Mouse (Mus musculus) thymus, postnatal 0 days (tissue): ENCODE data around the gene Zfp618. TPM values are rescaled to one million over a fixed set of nuclear protein-coding genes. Genes with fewer than 3 reads are reported as not detected.

Experiments used
- DNase-seq: peaks from one replicate; pipeline ENCODE4 v3.0.0-alpha.2; 2015; ENCODE audit warnings: low spot score
- polyA plus RNA-seq: library from polyadenylated mRNA; unstranded; fragments of >200 nt; fragmentation: Nextera tagmentation; extraction: Ambion mirVana; gene quantifications from 2 replicates; pipeline ENCODE4 v1.2.1, GENCODE M21; 2015

Gene Zfp618
- polyA plus RNA-seq, 1 experiment from 2014 or later, result 1.7 TPM

DNA sequence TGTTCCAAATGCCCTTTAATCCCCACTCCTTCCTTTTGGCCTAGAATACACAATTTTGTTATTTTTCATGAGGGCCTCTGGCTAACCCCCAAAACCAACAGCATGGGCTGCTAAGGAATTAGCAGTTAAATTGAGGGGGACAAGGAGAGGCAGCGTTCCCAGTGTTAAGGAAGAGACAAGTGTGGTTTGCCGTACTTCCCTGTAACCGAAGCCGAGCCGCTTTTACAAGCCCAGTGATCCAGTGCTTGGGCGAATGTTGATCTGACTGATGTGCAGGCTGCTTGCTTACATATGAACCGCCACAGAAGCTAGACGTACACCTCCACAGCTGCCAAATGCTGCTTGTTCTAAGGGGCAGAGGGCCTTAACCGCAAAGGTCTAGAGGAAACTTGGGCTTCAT lies 99.5 kb downstream of the Zfp618 start:
- no peak for DNase-seq

DNA sequence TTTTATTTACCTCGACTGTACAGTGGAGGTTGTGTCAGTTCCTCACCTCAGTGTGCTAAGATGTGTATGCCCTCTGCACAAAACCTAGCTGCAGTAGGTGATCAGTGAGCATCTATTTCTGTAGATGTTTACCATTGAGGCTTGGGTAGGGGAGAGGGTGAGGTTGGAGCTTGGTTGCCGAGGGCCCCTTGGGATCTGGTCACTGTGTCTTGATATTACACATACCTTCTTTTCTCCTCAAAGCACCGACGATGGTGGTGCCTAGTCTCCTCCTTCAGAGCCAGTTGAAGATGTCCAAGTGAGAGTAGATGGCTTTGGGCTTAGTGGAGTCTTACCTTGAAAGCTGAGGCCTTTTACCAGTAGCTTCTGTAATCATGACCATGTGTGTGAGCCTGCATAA lies 101.4 kb downstream of the Zfp618 start:
- DNase-seq, result no peak

DNA sequence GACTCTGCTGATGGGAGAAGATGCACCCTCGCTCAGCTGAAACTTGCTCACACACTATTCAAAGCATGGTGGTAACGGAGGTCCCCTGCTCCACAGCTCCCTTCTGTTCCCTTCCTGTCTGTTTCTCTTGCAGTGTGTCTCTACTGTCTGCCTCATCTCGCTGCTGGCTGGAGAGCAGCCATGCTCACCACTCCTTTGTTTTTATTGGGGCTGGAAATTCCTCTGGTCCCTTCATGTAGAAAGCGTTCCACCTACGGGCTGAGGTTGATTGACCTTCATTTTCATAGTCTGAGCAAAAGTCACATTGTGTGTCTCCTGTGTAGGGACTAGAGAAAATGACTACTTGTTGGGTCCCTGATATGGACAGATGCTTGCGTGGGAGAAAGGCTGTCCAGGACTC lies 102.4 kb downstream of the Zfp618 start:
- DNase-seq, result no peak

DNA sequence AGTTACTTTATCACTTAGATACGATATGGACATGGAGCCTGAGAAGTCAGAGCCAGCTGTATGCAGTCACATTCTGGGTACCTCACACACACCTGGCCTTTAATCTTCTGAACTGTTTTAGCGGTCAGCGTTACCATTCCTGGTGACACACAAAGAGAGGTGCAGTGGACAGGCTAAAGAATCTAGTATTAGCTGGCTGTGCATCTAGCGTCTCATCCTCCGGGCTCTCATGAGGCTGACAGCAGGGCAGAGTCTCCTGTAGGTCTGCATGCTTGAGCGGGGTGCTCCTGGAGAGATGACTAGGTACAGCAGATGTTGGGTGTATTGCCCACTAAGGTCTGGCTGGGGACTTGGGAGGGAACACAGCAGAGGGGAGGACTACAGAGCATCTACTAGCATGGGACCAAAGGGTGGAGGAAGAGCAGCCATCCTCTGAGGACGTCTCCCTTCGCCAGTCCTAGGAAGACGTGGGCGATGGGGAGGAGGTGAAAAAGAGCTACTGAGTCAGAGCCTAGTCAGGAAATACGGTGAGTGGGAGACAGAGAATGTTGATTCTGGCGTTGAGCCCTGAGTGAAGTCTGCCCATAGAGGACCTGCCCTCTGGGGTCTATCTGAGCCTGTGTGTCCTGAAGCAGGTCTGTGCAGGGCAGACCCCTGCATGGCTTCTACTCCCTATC lies 103.3 kb downstream of the Zfp618 start:
- DNase-seq, result no peak

DNA sequence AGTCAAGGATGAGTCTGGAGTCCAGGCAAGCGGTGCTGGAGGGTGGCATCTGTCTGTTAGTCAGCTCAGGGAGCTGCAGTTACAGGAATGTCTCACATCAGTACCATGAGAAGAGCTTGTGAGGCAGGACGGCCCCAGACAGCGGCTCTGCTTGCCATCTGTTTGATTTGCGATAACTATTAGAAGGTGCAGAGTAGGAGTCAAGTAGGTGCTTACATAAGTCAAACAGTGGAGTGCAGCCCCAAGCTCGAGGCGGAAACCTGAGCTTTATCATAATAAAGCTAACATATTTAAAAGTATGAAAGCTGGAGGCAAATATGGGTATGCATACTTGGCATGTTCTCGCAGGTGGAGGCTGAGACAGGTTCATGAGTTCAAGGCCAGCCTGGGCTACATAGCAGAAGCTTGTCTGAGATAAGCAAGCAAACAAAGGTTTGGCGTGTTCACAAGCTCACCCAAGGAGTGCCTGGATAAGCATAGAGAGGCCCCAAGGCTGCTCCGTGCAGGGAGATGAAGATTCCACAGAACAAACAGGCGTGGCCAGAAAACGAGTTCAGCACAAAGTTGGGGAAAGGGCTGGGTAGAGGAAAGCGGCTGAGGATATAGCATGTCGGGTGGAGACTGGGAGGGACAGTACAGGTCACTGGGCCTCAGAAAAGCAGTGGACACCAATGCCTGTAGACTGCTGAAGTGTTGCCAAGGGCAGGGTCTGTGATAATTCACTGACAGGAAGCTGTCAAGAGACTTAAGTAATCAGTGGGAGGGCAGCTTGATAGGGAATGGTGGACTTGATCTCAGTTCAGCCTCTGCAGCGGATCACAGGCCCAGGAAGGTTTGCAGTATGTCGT lies 106.3 kb downstream of the Zfp618 start:
- no peak for DNase-seq

DNA sequence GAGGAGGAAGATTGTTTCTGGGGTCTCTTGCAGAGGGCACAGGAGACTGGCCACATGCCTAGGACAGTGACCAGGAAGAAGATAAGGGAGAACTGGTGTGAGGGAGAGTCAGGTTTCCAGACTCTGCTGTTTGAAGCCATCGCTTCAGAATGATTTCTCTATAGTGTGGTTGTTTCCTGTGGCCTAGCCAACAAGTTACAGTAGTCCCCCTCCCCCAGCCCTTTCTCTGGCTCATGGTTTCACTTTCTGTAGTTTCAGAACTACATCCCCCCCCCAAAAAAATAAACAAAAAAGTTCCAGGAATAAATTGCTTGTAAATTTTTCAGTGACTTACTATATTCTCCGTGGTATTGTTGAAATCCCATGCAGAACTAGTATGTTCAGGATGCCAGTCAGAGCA lies 107.8 kb downstream of the Zfp618 start:
- DNase-seq, result no peak

DNA sequence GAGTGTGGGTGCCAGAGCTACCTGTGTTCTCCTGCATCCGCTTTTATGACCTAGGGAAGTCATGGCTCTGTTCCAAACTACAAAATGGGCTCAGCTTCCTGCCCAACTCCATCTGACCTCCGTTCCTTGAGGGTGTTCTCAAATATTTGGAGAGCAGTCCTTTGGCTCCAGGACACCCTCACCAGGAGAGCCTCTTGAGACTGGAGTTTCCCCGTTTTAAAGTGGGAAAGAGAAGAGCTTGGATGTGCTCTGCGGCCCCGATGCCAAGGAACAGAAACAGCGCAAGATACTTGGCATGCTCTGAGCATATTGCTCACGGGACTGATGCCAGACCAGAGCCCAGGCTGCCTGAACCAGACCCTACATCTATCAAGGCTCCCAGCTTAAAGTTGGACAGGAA lies 113.8 kb downstream of the Zfp618 start:
- DNase-seq, result no peak

DNA sequence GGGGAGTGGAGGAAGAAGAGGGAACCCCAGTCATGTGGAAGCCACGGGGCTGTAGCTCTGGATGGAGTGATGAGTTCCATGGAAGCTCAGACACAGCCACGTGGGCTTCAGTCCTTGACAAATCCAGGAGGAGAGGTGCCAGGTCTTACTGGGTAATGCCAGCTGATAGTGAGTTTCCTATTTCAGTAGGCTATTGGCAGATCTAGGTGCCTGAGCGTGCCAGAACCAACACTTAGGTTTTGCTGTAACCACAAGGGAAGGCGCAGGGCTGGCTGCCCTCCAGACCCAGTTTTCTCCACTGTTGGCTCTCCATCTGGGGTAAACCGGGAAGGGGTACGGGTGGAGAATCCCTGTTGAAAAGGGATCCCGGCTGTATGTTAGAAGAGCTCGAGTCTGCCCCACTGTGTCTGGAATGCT lies 119.1 kb downstream of the Zfp618 start:
- no peak for DNase-seq

DNA sequence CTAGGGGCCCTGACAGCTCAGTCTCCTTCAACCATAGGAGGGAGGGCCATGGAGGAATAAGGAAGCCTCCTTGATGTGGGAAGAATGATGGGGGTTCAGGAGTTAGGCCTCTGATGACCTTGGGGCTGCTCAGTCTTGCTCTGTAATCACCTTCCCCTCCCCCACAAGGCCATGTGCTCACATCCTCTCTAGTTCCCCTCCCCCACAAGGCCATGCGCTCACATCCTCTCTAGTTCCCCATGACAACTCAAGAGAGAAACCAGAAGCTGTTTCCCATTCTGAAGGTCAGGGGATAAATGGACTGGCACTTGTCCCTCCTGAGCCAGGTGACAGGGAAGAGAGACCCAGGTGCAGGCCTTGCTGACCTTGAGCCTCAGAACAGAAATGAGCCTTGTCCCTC lies 124.1 kb downstream of the Zfp618 start:
- peak; percentile 3 for DNase-seq

DNA sequence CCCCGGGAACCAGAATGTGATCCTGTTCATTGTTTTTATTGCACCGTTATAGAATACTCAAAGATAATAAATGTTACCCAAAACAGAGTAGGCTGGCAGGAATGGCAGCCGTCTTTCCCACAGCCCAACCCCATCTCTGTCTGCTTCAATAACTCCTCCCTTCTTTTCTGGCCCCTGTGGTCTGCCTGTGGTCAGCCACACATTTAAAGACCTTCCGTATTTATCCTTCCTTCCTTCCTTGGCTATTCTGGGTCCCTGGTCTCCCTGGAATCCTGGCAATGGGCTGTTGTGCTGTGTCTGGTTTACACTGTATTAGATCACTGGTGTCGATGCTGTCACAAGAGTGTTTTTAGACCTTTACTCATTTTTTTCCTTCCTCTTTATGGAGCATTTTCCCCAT lies 125.8 kb downstream of the Zfp618 start:
- no peak for DNase-seq

DNA sequence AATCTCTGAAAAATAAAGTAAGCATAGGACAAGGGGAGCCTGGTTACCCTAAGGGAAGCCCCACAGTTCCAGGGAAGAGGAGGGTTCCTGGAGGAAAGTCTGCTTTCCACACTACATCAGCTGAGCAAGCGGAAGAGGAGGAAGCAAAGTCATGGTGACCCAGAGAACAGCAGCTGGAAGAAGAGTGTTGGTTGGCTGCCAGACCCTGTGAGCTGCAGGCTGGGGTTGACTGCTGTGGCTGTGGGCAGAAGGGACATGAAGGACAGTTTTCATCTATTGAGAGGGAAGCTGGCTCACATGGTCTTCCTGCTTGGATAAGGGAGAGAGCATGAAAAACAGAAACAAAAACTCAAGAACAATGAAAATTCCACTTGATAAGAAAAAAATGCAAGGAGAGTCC lies 132.2 kb downstream of the Zfp618 start:
- DNase-seq, result no peak

DNA sequence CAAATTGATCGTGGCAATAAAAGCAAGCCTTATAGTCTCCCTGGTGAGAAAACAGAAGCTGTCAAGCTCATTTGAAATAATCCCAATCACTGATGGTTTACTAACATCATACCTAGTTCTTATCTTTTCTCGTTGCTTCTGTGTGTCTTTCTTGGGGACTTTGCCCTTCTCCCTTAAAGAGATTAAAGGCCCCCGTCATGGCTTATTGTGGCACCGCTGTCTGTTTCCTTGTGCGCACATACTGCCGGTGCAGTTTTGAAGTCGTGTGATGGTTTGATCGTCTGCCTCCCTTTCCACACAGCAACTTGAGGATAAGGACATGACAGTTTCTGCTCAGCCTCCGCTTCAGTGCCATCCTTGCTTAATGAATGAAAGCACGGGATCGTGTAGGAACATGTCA lies 135.1 kb downstream of the Zfp618 start:
- DNase-seq, result no peak

DNA sequence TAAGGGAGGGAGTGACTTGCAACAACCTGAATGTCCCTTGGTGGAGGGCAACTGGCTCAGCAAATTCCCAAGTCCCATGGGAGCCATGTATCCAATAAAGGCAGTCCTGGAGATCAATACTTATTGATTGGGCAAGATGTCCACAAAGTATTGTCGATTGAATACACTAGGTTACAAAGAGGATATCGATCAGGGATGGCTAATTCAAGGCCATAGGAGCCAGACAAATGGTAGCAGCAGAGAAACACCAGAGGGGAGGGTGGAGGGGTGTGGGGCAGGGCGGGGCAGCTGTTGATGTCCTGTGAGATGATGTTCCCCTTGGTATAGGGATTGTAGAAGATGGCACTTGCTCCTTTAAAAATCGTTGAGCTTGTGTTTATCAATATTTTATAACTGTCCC lies 136.7 kb downstream of the Zfp618 start:
- DNase-seq, result no peak

DNA sequence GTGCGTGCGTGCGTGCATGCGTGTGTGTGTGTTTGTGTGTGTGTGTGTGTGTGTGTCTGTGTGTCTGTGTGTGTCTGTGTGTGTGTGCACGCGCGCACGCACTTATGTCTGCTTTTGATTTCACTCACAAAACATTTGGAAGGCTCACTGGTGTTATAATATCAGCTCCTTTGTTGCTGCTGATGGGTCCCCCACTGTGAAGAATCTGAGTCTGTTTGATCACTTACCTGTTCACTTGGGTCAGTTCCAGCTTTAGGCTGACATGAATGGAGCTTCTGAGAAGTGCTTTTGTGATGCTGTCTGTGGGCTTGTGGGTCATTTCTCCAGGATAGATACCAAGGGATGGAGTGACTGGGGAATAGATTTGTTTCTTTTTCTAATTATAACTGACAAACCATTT lies 140.3 kb downstream of the Zfp618 start:
- no peak for DNase-seq

DNA sequence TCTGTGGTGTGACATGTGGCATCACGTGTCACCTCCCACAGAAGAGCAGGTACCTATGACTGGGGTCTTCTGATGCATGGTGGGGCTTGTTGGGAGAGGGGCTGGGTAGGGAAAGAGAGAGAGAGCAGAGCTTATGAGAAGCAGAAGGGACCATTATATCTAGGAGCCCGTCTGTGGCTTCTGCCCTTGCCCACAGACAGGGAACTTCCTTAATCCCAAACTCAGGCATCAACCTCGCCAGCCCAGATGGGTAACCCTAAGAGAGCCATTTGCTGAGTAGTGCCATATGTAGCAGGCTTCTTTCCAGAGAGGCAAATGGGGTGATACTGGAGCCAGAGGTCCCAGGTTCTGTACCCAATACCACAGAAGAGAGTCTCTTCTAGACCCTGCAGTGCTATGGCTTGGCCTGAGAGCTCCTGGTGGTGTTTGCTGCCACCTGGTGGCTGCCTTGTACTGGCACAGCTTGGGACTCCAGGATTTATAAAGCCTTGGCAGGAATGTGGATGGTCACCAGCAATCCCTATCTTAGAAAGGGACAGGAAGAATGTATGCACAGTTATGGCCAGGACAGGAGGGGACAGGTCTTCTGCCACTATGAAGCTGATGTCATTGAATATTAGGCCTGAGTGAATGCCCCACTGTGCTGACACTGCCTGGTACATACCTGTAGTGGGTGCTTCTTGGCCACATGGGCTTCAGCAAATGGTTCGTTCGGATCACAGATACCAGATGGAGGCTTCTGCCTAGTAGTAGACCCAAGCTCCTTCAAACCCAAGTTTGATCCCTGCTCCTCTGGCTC lies 153.5 kb downstream of the Zfp618 start:
- DNase-seq, result peak; percentile 70

DNA sequence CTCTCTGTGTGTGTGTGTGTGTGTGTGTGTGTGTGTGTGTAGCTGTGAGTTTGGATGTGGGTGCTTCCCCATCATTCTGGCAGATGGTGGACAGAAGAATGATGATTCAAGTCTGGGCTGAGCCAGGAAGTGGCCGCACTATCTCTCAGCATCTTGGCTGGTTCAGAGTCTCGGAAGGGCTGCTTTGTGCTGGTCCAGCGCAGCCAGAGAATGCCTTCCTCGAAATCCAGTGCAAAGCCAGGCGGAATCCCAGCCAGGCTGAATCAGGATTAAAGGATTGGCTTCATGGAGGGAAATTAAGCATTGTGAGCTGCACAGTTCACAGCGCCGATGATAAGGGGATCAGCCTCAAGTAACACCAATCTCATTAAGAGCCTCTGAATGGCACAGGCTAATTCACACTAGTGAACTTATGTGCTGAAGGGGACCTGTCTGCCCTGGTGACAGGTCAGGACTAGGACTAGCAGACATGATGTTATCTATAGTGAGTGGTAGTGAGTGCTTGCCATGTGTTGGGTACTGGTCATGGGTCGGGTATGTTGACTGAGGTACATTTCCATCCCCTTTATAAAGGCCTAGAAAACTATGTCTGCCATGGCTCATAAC lies 159.6 kb downstream of the Zfp618 start:
- DNase-seq, result no peak

DNA sequence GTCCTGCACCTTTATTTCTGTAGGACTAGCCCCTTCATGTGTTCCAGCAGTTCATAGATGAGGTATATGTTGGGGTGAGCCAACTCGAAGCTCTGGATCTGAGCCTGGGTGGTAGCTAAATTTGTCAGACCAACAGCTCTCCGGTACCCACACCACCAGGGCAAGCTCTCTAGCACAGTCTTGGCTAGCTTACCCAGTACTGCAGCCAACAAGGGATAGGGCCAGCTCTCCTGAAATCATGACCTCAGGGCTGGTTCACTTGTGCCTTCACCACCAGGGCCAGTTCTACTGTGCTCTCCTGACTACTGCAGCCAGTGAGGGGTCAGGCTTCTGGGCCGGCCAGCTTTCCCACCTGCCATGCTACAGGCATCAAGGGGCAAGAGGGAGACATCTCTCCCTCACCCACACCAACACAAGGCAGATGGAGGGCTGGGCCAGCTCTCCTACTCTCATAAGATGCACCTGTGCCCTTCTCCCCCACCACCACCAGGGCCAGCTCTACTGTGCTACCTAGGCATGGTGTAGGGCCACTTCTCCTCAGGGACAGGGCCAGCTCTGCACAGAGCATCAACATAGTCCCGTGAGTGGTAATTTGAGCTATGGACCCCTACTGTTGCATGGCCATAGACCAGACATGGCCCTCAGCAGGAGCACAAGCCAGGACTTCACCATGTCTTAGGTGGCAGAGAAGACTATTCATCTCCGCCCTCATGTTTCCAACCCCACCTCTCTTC lies 164.7 kb downstream of the Zfp618 start:
- no peak for DNase-seq

DNA sequence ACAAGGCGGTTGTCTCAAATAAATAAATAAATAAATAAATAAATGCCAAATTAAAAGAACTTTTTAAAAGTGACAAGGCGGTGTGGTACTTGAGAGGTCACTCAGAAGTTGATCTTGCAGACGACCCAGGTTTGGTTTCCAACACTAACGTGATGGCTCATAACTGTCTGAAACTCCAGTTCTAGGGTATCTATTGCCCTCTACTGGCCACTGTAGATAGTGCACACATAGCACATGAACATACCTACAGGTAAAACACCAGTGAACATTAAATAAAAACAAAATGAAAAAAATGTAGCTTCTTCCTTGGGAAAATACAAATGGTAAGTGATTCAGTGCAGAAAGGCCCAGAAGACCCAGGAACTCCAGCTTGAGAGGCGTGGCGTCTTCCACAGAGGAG lies 181.9 kb downstream of the Zfp618 start:
- no peak for DNase-seq

DNA sequence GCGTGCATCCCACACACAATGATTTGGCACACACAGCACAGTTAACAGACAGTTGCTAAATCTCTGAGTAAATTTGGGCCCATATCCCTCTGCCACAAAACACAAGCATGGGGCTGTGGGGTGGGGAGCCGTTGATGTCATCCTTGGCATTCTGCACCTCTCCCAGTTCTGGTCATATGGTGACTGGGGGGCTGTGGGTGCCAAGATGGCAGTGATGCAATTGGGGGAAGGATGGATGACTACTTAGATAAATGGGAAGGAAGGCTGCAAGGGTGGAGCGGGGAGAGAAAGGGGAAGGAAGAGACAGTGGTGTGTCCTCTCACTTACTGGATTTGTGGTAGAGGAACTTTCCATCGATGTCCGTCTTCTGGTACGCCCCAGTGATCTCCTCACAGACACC lies 185.8 kb downstream of the Zfp618 start:
- no peak for DNase-seq

DNA sequence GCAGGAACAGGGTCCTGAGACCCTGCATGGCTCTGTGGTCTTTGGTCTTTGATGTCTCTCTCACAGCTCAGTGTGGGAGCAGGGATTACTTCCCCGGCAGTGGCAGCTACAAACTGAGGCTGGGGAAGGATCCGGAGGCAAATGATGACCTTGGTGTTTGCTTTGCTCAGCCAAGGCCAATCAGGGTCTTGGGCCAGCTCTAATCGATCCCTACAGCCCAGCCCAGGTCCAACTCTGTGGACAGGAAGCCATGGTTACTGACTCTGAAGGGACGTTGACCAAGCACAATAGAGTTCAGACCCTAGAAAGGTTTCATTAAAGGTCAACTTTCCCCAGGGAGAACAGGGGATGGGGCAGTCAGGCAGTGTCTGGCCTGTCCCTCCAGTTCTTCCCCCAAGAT lies 188.7 kb downstream of the Zfp618 start:
- DNase-seq, result no peak

DNA sequence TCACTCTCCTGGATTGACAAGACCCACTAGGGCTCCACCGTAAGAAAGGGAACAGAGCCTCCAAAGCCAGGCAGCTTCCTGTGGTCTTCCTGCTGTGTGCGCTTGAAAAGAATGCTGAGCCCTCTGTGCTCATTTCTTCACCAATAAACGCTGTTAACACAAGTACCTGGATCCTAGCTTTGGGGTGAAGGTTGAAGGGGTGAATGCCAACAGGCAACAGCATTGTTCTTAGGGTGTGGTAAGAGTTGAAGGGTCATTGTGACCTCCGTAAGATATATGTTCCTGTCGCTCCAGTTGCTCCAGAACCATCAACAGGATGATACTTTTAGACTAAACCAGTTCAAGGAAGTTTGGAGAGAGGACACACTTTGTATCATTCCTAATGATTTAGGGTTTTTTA lies 189.3 kb downstream of the Zfp618 start, which contains the start of gene Ambp:
TSS of gene Ambp (minus strand) at position 101 of the 400 bp plus-strand sequence.
- no peak for DNase-seq
